Mouse (Mus musculus) left cerebral cortex, adult 9 months (tissue): ENCODE data around the gene Unc5cl.
A peak's percentile ranks its signal among the peaks of the same experiment; 100 is the strongest.

Experiments used
- DNase-seq, 2 experiments: peaks; one replicate each; pipeline ENCODE4 v3.0.0; 2022; ENCODE audit warnings: low spot score in 2 of 2

Gene Unc5cl

GRCm38 (mm10) chr17:48539326-48539725 lies 84.6 kb downstream of the Unc5cl start:
- peak in 1 of 2 experiments; percentile 42 for DNase-seq

GRCm38 (mm10) chr17:48542733-48543132 lies 88.0 kb downstream of the Unc5cl start:
- DNase-seq, result peak in 1 of 2 experiments; percentile 21

- DNase-seq, result peak in 1 of 2 experiments; percentile 82
Measured at GRCm38 (mm10) chr17:48543301-48543765, 88.6 kb downstream of the Unc5cl start.

- no peak for DNase-seq
Measured at GRCm38 (mm10) chr17:48544722-48545121, 90.0 kb downstream of the Unc5cl start.

GRCm38 (mm10) chr17:48545223-48545943 lies 90.7 kb downstream of the Unc5cl start:
- DNase-seq, result peak in 1 of 2 experiments; percentile 73

- DNase-seq, result peak in 1 of 2 experiments; percentile 25
Measured at GRCm38 (mm10) chr17:48546036-48546435, 91.3 kb downstream of the Unc5cl start.

- no peak for DNase-seq
Measured at GRCm38 (mm10) chr17:48547668-48548067, 93.0 kb downstream of the Unc5cl start.

- peak in 1 of 2 experiments; percentile 39 for DNase-seq
Measured at GRCm38 (mm10) chr17:48551788-48552531, 97.3 kb downstream of the Unc5cl start.

- DNase-seq, result no peak
Measured at GRCm38 (mm10) chr17:48552532-48552915, 97.8 kb downstream of the Unc5cl start.

GRCm38 (mm10) chr17:48556223-48556962 lies 101.7 kb downstream of the Unc5cl start:
- DNase-seq, result no peak

GRCm38 (mm10) chr17:48557823-48558715 lies 103.4 kb downstream of the Unc5cl start:
- no peak for DNase-seq

GRCm38 (mm10) chr17:48564931-48565330 lies 110.2 kb downstream of the Unc5cl start:
- DNase-seq, result peak in 1 of 2 experiments; percentile 55

- no peak for DNase-seq
Measured at GRCm38 (mm10) chr17:48569656-48570055, 115.0 kb downstream of the Unc5cl start.

GRCm38 (mm10) chr17:48581153-48581552 lies 126.5 kb downstream of the Unc5cl start:
- no peak for DNase-seq

- DNase-seq, result no peak
Measured at GRCm38 (mm10) chr17:48582486-48582990, 127.8 kb downstream of the Unc5cl start.

GRCm38 (mm10) chr17:48583401-48583800 lies 128.7 kb downstream of the Unc5cl start:
- DNase-seq, result no peak

GRCm38 (mm10) chr17:48585902-48586359 lies 131.2 kb downstream of the Unc5cl start:
- no peak for DNase-seq

- no peak for DNase-seq
Measured at GRCm38 (mm10) chr17:48588674-48589073, 134.0 kb downstream of the Unc5cl start.
